Comparison of ENCODE assay signal across 17 mouse cellular contexts in genomic region chr7:38220866-38221265, GRCm38 (mm10).
"Had no signal": no experiment of that assay in that cellular context is flagged by ENCODE, and none has a peak within 500 bp of the region (broad histone marks: within the 10 kb centered on the region; RNA-seq: fewer than 3 reads in every experiment).

No protein-coding gene starts in this region.

- H3K4me2 ChIP-seq: lung, embryonic 15.5 days; midbrain, embryonic 11.5 days; midbrain, embryonic 13.5 days; midbrain, embryonic 15.5 days; neural tube, embryonic 12.5 days had no signal

- H3K9ac ChIP-seq: liver, postnatal 0 days; lung, embryonic 15.5 days; midbrain, embryonic 13.5 days; midbrain, embryonic 15.5 days; neural tube, embryonic 12.5 days had no signal

- DNase-seq: liver, postnatal 0 days; lung, adult 2 months; lung, postnatal 14 days; lung, postnatal 36 days; right cerebral cortex, postnatal 14 days; spleen, adult 18-20 months; thymus, adult 18-20 months; thymus, postnatal 14 days; thymus, postnatal 36 days had no signal

- H3K4me1 ChIP-seq: midbrain, embryonic 13.5 days; midbrain, embryonic 15.5 days; neural tube, embryonic 12.5 days had no signal

- H3K4me3 ChIP-seq: lung, embryonic 15.5 days; megakaryocyte, embryonic 14.5 days; midbrain, embryonic 13.5 days; midbrain, embryonic 15.5 days; neural tube, embryonic 12.5 days had no signal

- H3K9me3 ChIP-seq: lung, embryonic 15.5 days; megakaryocyte, embryonic 14.5 days; midbrain, embryonic 13.5 days; midbrain, embryonic 15.5 days; neural tube, embryonic 12.5 days had no signal

- H3K27ac ChIP-seq: lung, embryonic 15.5 days; macrophage; midbrain, embryonic 13.5 days; midbrain, embryonic 15.5 days; neural tube, embryonic 12.5 days had no signal

- H3K27me3 ChIP-seq: lung, embryonic 15.5 days; megakaryocyte, embryonic 14.5 days; midbrain, embryonic 13.5 days; neural tube, embryonic 12.5 days had no signal

- H3K36me3 ChIP-seq: midbrain, embryonic 13.5 days; midbrain, embryonic 15.5 days; neural tube, embryonic 12.5 days had no signal

- ATAC-seq: liver, postnatal 0 days; lung, postnatal 0 days; midbrain, embryonic 15.5 days had no signal
